Mouse (Mus musculus) mammary gland, adult 2 months (tissue): ENCODE data around the gene Pi4k2b. TPM values are rescaled to one million over a fixed set of nuclear protein-coding genes. Genes with fewer than 3 reads are reported as not detected.

ENCODE experiments used
- polyA plus RNA-seq: library from polyadenylated mRNA; depleted of rRNA; stranded (reverse); fragments of >200 nt; gene quantifications from 2 replicates; pipeline ENCODE4 v1.2.3, GENCODE M21; 2012; ENCODE audit warnings: low replicate concordance; rRNA removed

The Pi4k2b gene
- 7.2 and 15.9 TPM in 2 replicates for polyA plus RNA-seq

GRCm38 (mm10) chr5:52741391-52742111 is at the start of gene Pi4k2b:
Gene Pi4k2b (plus strand): TSS chr5:52741574.

GRCm38 (mm10) chr5:52775237-52775636 is 33.9 kb downstream of the Pi4k2b start, which contains the start of gene Zcchc4:
Gene Zcchc4 (plus strand): TSS chr5:52775409.

Other genes starting within 250 kb of the Pi4k2b start
- gene Lgi2, start 175.1 kb upstream of the Pi4k2b start, polyA plus RNA-seq, result 1.3 and 1.7 TPM in 2 replicates
- gene Sepsecs, start 71.9 kb upstream of the Pi4k2b start, polyA plus RNA-seq, result 2.7 and 8.1 TPM in 2 replicates
- 4.7 and 7.2 TPM in 2 replicates for gene Zcchc4, start 33.8 kb downstream of the Pi4k2b start, polyA plus RNA-seq
- 9.5 and 29.5 TPM in 2 replicates for gene Anapc4, start 92.4 kb downstream of the Pi4k2b start, polyA plus RNA-seq